Mouse (Mus musculus) limb, embryonic 12.5 days (tissue): ENCODE results near the gene Nrxn1. TPM values are rescaled to one million over a fixed set of nuclear protein-coding genes. Genes with fewer than 3 reads are reported as not detected.
A peak's percentile ranks its signal among the peaks of the same experiment; 100 is the strongest.

Experiments used
- ATAC-seq: fragments of 200-750 bp; cut with Nextera tagmentation; 2 replicates; pipeline ENCODE4 v1.8.0; 2017; ENCODE audit warnings: low read depth, moderate TSS enrichment; ENCODE audit not compliant: insufficient number of reproducible peaks, insufficient read depth, low FRiP score, low TSS enrichment
- H3K27ac ChIP-seq: fragments of 300-500 bp; sonication (generic); 2 replicates; pipeline ENCODE4 v1.5.1; 2016; ENCODE audit warnings: mild to moderate bottlenecking, moderate library complexity
- H3K27me3 ChIP-seq: fragments of 300-500 bp; sonication (generic); 2 replicates; pipeline ENCODE4 v1.6.1; 2016; ENCODE audit warnings: mild to moderate bottlenecking, moderate library complexity
- H3K36me3 ChIP-seq: fragments of 300-500 bp; sonication (generic); 2 replicates; pipeline ENCODE4 v1.6.1; 2016; ENCODE audit warnings: mild to moderate bottlenecking, moderate library complexity
- H3K4me1 ChIP-seq: fragments of 300-500 bp; sonication (generic); replicated peaks from 2 replicates; pipeline ENCODE4 v1.6.1; 2016
- H3K4me2 ChIP-seq: fragments of 300-500 bp; sonication (generic); 2 replicates; pipeline ENCODE4 v1.6.1; 2016; ENCODE audit warnings: mild to moderate bottlenecking, moderate library complexity
- H3K4me3 ChIP-seq: fragments of 300-500 bp; sonication (generic); replicated peaks from 2 replicates; pipeline ENCODE4 v1.5.1; 2016; ENCODE audit warnings: mild to moderate bottlenecking
- H3K9ac ChIP-seq: fragments of 300-500 bp; sonication (generic); replicated peaks from 2 replicates; pipeline ENCODE4 v1.6.1; 2016; ENCODE audit warnings: mild to moderate bottlenecking, moderate library complexity
- H3K9me3 ChIP-seq: fragments of 300-500 bp; sonication (generic); 2 replicates; pipeline ENCODE4 v1.6.1; 2016; ENCODE audit warnings: mild to moderate bottlenecking, moderate library complexity
- WGBS: fragments of 180-500 bp; shearing (Covaris S2); methylation state at CpG from one replicate; pipeline ENCODE4 v1.1.7; 2016; 5-methylcytosine and 5-hydroxymethylcytosine counted together
- polyA plus RNA-seq: library from polyadenylated mRNA; unstranded; fragments of >200 nt; fragmentation: Nextera tagmentation; extraction: Ambion mirVana; gene quantifications from 2 replicates; pipeline ENCODE4 v1.2.1, GENCODE M21; 2016

Gene Nrxn1
- polyA plus RNA-seq, 1 experiment from 2014 or later: 8.7 TPM

DNA sequence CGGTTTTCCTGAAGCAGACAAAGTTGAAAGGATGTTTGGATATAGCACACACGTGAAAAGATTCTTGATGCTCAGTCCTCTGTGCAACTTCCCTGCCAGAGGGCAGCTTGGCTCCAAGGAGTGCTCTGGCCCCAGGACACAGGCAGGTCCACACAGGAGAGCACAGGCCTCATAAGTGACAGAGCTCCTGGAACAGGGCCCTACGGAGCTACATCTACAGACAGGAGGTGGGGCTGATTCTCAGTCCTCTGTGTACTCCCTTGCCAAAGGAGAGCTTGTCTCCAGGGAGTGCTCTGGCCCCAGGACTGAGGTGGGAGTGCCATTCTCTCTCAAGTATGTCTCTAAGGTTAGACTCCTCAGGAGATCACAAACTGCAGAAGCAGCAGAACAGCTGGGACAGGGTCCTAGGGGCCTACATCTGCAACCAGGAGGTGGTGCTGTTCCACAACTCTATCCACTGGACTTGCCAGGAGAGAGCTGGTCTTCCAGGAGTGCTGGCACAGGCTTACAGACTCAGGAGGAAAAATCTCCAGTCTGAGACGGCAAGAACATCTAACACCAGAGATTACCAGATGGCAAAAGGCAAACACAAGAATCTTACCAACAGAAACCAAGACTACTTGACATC is 129.9 kb downstream of the Nrxn1 start:
- Histone ChIP-seq H3K36me3 (no peaks in the 10 kb centered on the region), H3K4me2 (no peak overlapping the region), H3K9ac (no peak overlapping the region), H3K4me1 (no peaks in the 10 kb centered on the region), H3K27ac (no peak overlapping the region), H3K27me3 (no peaks in the 10 kb centered on the region), H3K9me3 (no peaks in the 10 kb centered on the region), H3K4me3 (no peak overlapping the region)
- ATAC-seq: 0 out of 2 replicates have a peak, but pooled peaks have one; percentile 20
- 57% methylated on average over 4 of the region's 4 CpGs for WGBS

GRCm38 (mm10) chr17:90955221-90955620 is 137.7 kb downstream of the Nrxn1 start:
- Histone ChIP-seq H3K27ac (no peak overlapping the region), H3K4me1 (no peaks in the 10 kb centered on the region), H3K36me3 (no peaks in the 10 kb centered on the region), H3K9me3 (no peaks in the 10 kb centered on the region), H3K4me3 (no peak overlapping the region), H3K27me3 (no peaks in the 10 kb centered on the region), H3K9ac (no peak overlapping the region), H3K4me2 (no peak overlapping the region)
- ATAC-seq: no peak
- WGBS: 77% methylated on average over 2 of the region's 2 CpGs

DNA sequence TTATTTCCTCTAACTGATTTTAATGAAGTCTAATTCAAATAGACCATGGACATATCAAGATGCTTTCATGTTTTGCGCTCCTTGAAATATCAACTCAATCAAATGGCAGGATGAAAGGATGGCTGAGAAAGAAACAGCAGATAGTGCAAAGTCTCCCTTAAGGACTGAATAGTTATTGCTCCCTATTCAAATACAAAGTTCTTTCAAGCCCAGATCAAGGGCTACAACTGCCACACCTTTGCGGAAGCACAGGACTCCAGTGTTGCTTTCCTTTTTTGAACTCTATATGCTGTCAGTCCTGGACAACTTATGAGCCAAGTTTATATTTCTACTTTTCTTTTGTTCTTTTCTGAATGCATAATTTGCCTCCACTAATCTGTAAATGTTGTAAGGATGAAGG is 157.9 kb downstream of the Nrxn1 start:
- H3K9me3 ChIP-seq: no peaks in the 10 kb centered on the region
- 85% methylated on average over 2 of the region's 2 CpGs for WGBS
- H3K9ac ChIP-seq: no peak overlapping the region
- H3K4me1 ChIP-seq: no peaks in the 10 kb centered on the region
- no peaks in the 10 kb centered on the region for H3K27me3 ChIP-seq
- H3K4me2 ChIP-seq: no peak overlapping the region
- H3K36me3 ChIP-seq: no peaks in the 10 kb centered on the region
- no peak overlapping the region for H3K27ac ChIP-seq
- no peak for ATAC-seq
- H3K4me3 ChIP-seq: no peak overlapping the region

DNA sequence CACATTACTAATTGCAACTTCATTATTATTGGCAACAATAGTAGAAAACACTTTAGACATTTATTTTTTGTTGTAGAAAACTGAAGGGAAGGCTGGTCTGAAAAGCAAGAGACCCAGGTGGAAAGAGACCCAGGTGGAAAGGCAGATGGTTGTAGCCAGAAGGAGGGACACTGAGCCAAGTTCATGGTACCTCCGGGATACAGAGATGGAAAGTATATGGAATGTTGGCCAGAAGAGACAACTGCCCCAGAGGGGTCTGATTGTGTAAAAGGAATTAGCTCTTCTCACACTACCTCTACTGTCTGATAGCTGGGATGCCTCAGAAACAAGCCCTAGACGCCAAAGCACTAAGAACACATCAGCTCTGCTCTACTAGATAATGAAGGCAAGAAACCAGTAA is 179.6 kb downstream of the Nrxn1 start:
- Histone ChIP-seq H3K9me3 (no peaks in the 10 kb centered on the region), H3K9ac (no peak overlapping the region), H3K27ac (no peak overlapping the region), H3K4me3 (no peak overlapping the region), H3K4me1 (no peaks in the 10 kb centered on the region), H3K36me3 (no peaks in the 10 kb centered on the region), H3K4me2 (no peak overlapping the region), H3K27me3 (no peaks in the 10 kb centered on the region)
- no peak for ATAC-seq
- WGBS: 78% methylated on average over 2 of the region's 2 CpGs

GRCm38 (mm10) chr17:90912746-90913145 is 180.1 kb downstream of the Nrxn1 start:
- no peak overlapping the region for H3K4me3 ChIP-seq
- H3K4me1 ChIP-seq: no peaks in the 10 kb centered on the region
- no peak overlapping the region for H3K9ac ChIP-seq
- no peak overlapping the region for H3K27ac ChIP-seq
- no peak for ATAC-seq
- H3K4me2 ChIP-seq: no peak overlapping the region
- H3K36me3 ChIP-seq: no peaks in the 10 kb centered on the region
- no peaks in the 10 kb centered on the region for H3K27me3 ChIP-seq
- 74% methylated on average over 2 of the region's 2 CpGs for WGBS
- no peaks in the 10 kb centered on the region for H3K9me3 ChIP-seq

DNA sequence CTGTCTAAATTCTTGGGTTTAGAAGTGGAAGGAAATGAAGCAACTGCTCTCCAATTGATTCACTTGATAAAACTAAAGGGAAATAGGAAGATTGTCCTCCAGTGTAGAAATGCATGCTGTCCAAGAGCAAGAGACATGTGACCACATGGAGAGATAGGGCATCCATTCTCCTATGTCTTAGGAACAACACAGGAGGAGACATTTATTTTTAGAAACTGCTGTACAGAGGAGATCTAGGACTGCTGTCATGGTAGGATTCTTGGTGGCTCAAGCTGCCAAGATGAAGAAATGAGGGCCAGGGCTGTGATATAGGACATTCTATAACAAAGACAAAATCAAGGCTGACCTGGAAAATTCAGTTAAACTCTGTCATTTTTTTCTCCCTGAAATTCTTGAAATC is 180.5 kb downstream of the Nrxn1 start:
- no peak overlapping the region for H3K4me2 ChIP-seq
- no peak overlapping the region for H3K4me3 ChIP-seq
- no peak overlapping the region for H3K27ac ChIP-seq
- H3K9me3 ChIP-seq: no peaks in the 10 kb centered on the region
- H3K9ac ChIP-seq: no peak overlapping the region
- no peaks in the 10 kb centered on the region for H3K4me1 ChIP-seq
- H3K36me3 ChIP-seq: no peaks in the 10 kb centered on the region
- ATAC-seq: no peak
- no peaks in the 10 kb centered on the region for H3K27me3 ChIP-seq

GRCm38 (mm10) chr17:90906118-90907093 is 186.5 kb downstream of the Nrxn1 start:
- no peaks in the 10 kb centered on the region for H3K9me3 ChIP-seq
- H3K4me2 ChIP-seq: no peak overlapping the region
- no peaks in the 10 kb centered on the region for H3K36me3 ChIP-seq
- no peaks in the 10 kb centered on the region for H3K4me1 ChIP-seq
- no peak overlapping the region for H3K4me3 ChIP-seq
- H3K9ac ChIP-seq: no peak overlapping the region
- WGBS: 87% methylated on average over 6 of the region's 6 CpGs
- no peak overlapping the region for H3K27ac ChIP-seq
- ATAC-seq: no peak
- no peaks in the 10 kb centered on the region for H3K27me3 ChIP-seq

DNA sequence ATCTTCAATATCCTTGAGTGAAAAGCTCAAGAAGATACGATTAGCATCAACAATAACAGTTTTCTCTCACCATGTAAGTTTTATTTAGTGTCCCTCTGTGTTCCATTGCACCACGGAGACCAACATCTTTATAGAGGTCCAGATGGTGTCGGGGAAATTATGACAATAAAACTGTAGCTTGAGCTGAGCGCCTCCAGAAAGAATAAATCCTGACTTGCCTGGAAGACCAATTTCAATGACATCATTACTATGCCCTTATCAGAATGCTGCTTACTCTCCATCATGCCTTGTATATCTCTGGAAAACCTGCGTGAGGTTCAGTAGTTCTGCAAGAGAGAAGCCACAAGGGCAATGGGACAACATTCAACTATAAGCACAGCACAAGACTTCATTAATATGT is 187.7 kb downstream of the Nrxn1 start:
- no peak overlapping the region for H3K4me3 ChIP-seq
- H3K27ac ChIP-seq: no peak overlapping the region
- ATAC-seq: no peak
- no peaks in the 10 kb centered on the region for H3K4me1 ChIP-seq
- WGBS: 71% methylated on average over 5 of the region's 5 CpGs
- H3K9ac ChIP-seq: no peak overlapping the region
- H3K4me2 ChIP-seq: no peak overlapping the region
- H3K36me3 ChIP-seq: no peaks in the 10 kb centered on the region
- no peaks in the 10 kb centered on the region for H3K9me3 ChIP-seq
- H3K27me3 ChIP-seq: no peaks in the 10 kb centered on the region

DNA sequence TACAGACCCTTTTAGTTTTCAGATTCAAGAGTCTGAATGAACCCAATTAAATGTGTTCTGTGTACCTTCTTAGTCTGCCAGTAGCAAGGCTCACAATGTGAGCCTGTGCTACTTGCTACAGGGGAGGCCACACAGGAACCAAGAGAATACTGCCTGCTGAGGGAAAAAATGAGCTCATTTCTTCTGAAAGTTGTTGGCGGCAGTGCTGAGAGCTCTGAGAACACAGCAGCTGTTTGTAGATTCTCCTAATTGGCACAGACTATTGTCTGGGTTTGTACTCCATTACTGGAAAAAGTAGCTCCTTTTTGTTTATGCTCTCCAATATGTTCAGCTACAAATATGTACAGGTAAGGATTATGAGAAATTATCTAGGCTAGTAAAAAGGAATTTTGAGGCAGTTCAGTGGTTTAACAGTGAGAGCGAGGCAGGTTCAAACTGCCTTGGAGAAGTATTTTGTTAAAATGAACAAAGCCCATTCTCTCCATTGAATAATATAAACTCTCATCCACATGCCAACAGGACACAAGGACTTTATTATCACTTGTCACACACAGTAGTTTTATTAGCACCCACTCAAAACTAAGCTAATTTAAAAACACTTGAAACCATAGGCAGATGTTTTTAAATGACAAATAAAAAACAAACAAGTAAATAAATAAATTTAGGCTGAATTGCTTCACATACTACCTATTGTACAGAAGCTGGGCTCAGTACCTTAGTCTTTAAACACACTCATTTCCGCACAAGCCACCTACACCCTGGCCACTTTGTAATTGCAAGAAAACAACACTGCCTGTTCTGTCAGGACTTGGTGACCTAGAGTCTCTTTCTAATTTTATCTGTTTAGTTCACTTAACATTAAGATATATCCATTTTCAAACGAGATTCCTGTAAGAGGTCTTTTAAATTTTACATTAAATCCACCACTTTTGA is 200.3 kb downstream of the Nrxn1 start:
- 51% methylated on average over 4 of the region's 4 CpGs for WGBS
- H3K4me2 ChIP-seq: no peak overlapping the region
- no peaks in the 10 kb centered on the region for H3K27me3 ChIP-seq
- H3K4me3 ChIP-seq: no peak overlapping the region
- ATAC-seq: peak; percentile 88; the same call in 1 of the 2 replicates
- H3K4me1 ChIP-seq: no peaks in the 10 kb centered on the region
- H3K9ac ChIP-seq: no peak overlapping the region
- H3K36me3 ChIP-seq: no peaks in the 10 kb centered on the region
- H3K9me3 ChIP-seq: no peaks in the 10 kb centered on the region
- peak overlapping the region; percentile 76 for H3K27ac ChIP-seq

DNA sequence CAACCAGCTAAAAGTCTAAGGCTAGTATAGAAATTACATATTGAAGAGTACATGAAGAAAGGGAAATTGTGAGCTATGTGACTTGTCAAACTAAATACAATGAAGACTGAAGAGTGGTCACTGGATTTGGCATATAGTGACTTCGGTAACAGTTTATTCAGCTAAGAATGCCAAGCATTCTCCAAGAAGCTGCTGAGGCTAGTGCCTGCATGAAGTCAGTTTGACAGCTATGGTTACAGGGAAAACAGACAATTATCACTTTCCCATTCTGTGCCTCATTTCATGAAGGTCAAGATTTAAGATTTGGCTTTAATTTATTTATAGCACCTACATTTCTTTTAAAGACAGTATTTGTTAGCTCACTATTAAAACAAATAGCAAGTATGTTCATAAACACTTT is 201.2 kb downstream of the Nrxn1 start:
- H3K9me3 ChIP-seq: no peaks in the 10 kb centered on the region
- no peak overlapping the region for H3K4me3 ChIP-seq
- 57% methylated on average over 1 of the region's 1 CpGs for WGBS
- H3K27me3 ChIP-seq: no peaks in the 10 kb centered on the region
- no peak for ATAC-seq
- no peaks in the 10 kb centered on the region for H3K4me1 ChIP-seq
- no peak overlapping the region for H3K9ac ChIP-seq
- H3K27ac ChIP-seq: peak overlapping the region; percentile 37; the same call in 1 of the 2 replicates
- no peak overlapping the region for H3K4me2 ChIP-seq
- no peaks in the 10 kb centered on the region for H3K36me3 ChIP-seq

GRCm38 (mm10) chr17:90857225-90857624 is 235.6 kb downstream of the Nrxn1 start:
- 84% methylated on average over 2 of the region's 2 CpGs for WGBS
- Histone ChIP-seq H3K4me3 (no peak overlapping the region), H3K27ac (no peak overlapping the region), H3K4me2 (no peak overlapping the region), H3K9ac (no peak overlapping the region), H3K27me3 (no peaks in the 10 kb centered on the region), H3K36me3 (no peaks in the 10 kb centered on the region), H3K4me1 (no peaks in the 10 kb centered on the region), H3K9me3 (no peaks in the 10 kb centered on the region)
- no peak for ATAC-seq
